Mouse (Mus musculus) cerebellum, adult 11-12 months (tissue): ENCODE data around the gene Dnajb1.

ENCODE experiments used
- DNase-seq: peaks from one replicate; pipeline ENCODE4 v3.0.0; 2022

Gene Dnajb1

DNA sequence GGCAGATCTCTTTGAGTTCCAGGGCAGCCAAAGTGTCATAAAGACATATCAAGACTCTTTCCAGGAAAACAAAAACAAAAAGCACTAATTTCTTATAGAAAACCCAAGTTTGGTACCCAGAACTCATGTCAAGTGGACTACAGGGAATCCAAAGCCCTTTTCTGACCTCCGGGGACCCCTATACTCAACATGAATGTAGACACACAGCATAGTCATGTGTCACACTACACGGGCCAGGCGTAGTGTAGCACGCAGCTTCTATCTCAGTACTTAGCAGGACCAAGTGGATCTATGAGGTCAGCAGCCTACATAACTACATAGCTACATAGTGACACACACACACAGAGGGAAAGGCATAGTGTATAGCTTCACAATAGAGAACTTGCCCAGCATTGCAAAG lies 5.7 kb downstream of the Dnajb1 start:
- no peak for DNase-seq

DNA sequence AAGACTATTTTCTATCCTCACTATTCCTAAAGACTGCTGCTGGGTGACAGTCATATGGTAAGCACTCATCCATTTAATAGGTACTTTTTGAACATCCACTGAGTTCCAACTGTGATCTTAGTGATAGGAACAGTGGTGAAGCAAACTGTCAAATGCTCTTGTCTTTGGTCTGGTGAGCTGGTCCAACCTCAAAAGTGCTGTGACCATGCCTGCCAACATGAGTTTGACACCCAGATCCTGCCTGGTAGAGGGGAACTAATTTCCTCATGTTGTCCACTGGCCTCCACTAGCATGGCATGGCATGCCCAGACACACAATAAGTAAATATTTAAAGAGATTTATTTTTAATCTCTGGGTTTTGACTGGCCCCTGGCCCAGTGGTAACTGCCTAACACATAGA lies 8.6 kb downstream of the Dnajb1 start:
- no peak for DNase-seq

GRCm38 (mm10) chr8:83617111-83617510 lies 9.1 kb downstream of the Dnajb1 start:
- no peak for DNase-seq

- no peak for DNase-seq
Observed at GRCm38 (mm10) chr8:83618566-83618965, 10.6 kb downstream of the Dnajb1 start.

DNA sequence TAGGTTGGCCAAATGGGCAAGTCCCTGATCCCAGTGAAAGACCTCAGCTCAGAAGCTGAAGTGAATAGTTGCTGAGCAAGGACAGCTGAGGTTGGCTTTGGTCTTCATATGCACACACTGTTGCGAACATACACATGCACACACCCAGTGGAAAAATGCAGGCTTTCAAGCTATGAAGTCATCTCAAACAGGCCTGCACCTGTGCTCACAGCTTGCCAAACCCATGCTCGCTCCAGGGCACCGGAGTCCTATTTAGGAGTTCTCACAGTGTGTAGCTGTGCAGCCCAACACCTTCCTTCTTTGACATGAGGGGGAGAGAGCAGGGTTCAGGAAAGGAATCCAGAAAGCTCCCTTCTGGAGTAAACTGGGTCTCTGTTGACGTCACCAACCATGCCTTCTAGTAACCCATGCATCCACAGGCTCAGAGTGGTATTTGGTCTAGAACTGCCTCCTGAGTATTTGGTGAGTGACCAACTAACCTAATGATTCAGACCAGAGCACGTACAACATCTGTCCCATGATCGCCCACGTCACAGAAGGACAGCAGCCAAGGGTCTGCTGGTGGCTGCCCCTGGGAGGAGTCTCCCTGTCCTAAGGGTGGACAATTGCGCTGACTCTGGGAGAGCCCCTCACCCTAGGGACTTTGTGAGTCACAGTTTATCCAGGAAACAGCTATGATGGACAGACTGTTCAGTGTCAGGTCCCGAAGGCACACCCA lies 11.7 kb downstream of the Dnajb1 start:
- no peak for DNase-seq

DNA sequence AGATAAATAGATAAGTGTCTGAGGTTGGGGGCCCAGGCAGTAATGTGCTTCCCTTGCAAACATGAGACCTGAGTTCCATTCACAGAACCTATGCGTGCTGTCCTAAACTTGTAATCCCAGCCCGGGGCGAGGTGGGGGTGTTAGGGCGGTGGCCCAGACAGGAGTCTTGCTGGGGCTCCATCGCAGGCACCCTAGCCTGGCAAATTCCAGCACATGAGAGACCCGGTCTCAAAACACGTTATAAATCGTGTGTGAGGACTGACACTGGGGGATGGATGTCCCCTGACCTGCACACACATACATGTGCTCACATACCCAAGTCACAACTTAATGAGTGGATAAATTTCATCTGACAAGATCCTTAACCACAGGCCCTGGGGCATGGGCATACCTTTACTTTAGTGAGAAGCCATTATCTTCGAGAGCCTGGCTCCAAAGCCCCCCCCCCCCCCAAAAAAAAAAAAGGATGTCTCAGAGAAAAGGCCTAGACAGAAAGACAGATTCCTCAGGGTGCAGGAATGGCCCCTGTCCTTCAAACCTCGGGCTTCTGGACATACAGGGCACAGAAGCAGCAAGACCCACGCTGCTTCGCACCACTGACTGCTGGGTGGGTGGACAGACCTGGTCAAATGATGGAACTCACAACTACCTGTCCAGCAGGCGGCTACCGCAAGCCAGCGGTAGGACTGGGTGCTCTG lies 13.8 kb downstream of the Dnajb1 start:
- no peak for DNase-seq

DNA sequence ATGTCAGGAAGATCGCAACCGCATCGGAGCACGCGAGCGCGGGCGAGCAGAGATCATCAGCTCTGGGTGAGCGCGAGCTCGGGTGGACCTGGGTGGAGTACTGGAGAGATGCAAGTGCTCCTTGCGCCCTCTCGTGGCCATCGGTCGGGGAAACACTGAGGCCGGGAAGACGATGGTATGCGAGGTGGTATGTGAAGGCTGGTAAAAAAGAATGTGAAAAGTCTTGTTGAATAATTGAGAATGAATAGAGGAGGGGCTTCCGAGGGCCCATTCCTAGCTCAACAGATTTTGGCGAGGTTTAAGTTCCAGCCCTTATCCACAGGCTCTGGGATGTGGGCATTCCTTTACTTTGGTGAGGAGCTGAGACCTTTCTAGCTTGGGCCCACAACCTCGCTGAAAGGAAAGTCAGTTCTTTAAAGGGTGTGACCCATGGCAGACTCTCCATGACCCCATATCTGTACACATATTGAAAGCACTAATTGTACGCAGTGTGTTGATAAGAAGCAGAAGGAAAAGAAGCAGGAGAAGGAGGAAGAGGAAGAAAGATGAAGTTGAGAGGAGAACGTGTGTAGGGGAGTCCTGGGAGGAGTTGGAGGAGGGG lies 14.5 kb downstream of the Dnajb1 start:
- peak; percentile 88 for DNase-seq

GRCm38 (mm10) chr8:83623549-83623948 lies 15.6 kb downstream of the Dnajb1 start:
- DNase-seq = no peak

DNA sequence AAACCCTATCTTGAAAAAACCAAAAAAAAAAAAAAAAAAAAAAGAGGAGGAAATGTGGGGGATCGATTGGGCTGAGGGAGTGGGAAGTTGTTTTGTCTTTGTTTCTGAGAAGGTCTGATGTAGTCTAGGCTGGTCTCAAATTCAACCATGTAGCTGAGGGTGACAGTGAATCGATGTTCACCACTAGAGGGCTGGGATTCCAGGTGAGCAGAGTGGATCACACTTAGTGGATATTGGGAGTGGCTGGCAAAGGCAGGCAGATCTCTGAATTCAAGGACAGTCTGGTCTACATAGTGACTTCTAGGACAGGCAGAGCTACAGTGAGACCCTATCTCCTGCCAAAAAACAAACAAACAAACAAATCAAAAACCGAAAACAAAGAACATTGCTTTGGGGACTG lies 16.7 kb downstream of the Dnajb1 start:
- no peak for DNase-seq

DNA sequence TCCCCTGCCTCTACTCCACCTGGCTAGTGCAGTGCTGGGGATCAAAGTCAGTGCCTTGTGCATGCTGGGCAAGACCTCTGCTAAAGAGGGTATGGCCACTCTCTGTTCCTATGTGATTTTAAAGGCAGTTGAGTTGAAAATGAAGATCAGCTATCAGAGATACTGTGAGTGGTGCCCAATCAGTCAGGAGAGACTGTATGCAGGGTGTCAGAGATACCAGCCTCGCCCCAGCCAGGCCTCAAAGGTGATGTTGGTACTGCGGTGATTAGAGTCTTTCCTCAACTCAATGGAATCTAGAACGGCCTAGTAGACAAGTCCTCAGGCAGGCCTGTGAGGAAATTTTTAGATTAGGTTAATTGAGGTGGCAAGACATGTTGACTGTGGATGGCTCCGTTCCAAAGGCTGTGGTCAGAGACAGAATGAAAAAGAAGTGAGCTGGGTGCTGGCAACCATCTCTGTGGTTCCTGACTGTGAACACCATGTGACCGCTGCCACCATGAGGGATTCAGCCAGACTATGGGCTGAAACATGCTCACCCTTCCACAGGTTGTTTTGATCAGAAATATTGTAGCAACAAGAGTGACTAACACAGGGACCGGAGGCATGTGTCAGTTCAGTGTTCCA lies 17.8 kb downstream of the Dnajb1 start:
- DNase-seq = no peak

GRCm38 (mm10) chr8:83632083-83632707 lies 24.2 kb downstream of the Dnajb1 start:
- DNase-seq = no peak

GRCm38 (mm10) chr8:83638856-83639255 lies 30.9 kb downstream of the Dnajb1 start:
- no peak for DNase-seq

GRCm38 (mm10) chr8:83639649-83640048 lies 31.7 kb downstream of the Dnajb1 start:
- DNase-seq = no peak

- no peak for DNase-seq
Observed at GRCm38 (mm10) chr8:83647511-83647910, 39.5 kb downstream of the Dnajb1 start.

- DNase-seq = no peak
Observed at GRCm38 (mm10) chr8:83648031-83648430, 40.0 kb downstream of the Dnajb1 start.

GRCm38 (mm10) chr8:83649699-83650098 lies 41.7 kb downstream of the Dnajb1 start:
- DNase-seq = no peak

DNA sequence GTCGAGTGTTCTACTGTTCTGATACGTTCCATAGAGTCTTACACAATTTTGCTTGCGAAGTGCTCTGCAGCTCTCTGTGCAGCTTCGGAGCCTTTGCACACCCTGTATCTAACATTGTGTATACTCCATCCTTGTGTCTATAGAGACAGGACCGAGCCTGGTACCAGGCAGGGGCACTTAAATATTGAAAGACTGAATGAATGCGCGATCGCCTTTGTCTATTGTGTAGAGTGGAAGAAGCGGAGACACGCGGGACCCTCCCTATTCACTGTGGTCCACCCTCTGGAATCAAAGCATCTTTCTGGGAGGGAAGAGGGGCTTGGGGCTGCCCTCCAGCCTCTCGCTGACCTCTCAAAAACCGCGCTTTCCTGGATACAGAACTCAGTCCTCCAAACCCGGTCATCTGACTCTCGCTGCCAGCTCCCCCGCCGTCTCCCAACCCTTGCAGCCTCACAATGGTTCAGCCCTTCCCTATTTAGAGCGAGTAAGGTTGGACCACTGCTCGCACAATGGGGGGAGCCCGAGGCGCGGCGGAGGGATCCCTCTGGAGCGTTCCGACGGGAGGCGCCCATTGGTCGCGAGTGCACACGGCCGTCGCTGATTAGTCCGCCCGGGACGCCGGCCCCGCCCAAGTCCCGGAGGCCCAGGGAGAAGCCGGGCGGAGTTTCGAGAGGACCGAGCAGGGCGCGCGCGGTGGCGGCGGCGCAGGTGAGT lies 44.2 kb downstream of the Dnajb1 start, which contains the start of gene Gipc1:
TSS of gene Gipc1 (plus strand) at position 648 of the 714 bp plus-strand sequence.
- peak; percentile 98 for DNase-seq

DNA sequence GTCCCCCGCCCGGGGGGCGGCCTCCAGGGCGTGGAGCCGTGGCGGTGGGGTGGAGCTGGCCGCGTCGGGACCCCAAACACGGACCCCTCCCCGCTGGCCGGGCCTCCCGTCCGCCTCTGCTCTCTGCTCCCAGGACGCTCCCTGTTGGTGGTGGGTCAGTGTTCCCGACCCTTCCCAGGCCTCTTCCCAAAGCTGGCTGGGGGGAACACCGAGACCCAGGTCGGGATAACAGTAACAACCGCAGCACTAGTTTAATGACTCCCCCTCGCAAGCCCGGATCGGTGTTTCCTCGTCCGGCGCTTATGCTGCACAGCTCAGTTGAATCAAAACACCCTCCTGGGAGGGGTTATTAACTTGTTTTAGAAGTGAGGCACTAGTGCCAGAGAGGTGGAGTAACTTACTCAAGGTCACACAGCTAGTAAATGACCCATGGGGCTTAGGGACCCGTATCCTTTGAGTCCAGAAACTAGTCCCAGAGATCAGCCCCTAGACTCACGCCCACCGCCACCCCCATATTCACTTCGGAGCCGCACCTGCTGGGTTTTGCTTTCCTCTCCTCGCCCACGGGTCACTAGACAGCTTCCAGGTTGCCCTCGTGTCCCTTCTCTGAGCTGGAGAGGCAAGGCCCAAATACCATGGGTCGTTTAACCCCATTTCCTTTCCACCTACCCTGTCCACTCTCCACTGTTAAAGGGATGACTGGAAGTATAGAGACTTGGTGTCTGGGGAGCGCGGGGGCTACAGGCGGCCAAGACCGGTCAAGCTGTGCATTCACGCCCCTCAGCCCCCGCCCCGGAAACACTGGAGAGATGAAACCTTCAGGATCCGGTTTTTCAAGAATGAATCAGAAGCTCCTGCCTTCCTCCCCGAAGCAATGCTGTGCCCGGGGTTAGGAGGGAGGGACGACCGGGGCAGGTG lies 45.0 kb downstream of the Dnajb1 start:
- peak; percentile 27 for DNase-seq

- no peak for DNase-seq
Observed at GRCm38 (mm10) chr8:83653662-83654017, 45.6 kb downstream of the Dnajb1 start.

- no peak for DNase-seq
Observed at GRCm38 (mm10) chr8:83654725-83655124, 46.7 kb downstream of the Dnajb1 start.

DNA sequence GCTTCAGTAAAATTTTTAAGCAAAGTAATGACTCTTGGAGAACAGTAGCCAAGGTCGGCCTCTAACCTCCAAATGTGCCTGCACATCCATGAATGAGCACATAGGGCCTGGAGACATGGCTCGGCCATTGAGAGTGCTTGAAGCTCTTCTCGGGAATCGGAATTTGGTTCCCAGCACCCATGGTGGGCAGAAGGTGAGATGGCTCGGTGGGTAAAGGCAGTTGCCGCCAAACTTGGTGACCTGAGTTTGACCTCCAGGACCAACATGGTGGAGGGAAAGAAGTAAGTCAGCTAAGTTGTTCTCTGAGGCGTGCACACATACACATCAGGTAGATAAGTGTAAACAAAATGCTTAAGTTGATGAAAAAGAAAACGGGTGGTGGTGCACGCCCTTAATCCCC lies 48.0 kb downstream of the Dnajb1 start:
- DNase-seq = no peak
